Mouse (Mus musculus): ENCODE data around the gene Mast4. TPM values are rescaled to one million over a fixed set of nuclear protein-coding genes. Genes with fewer than 3 reads are reported as not detected.

Gene Mast4
- total and polyA plus RNA-seq, 2 experiments: 0.83 to 5.3 TPM

GRCm38 (mm10) chr13:102815158-102815557 lies 519.1 kb downstream of the Mast4 start:
- H3K9ac ChIP-seq (ENCODE audit: low read depth, low read length): no peak overlapping the region
- H3K4me3 ChIP-seq (ENCODE audit: insufficient read depth, low read depth, low read length): no peak overlapping the region
- no peak for DNase-seq (ENCODE audit: extremely low read depth, low read depth, low spot score)
- no peak overlapping the region for H3K27ac ChIP-seq (replicated peaks; ENCODE audit: insufficient read depth, low read depth, low read length)
- TF ChIP-seq CTCF (IDR thresholded peaks at IDR 0.05; ENCODE audit: low read depth, low read length) (no peak), POLR2A (IDR thresholded peaks at IDR 0.05; ENCODE audit: extremely low read depth, insufficient read depth, low read length) (no peak)
- H3K4me1 ChIP-seq (ENCODE audit: control insufficient read depth, insufficient read depth, low read length): no peaks in the 10 kb centered on the region
- H3K27me3 ChIP-seq (ENCODE audit: control insufficient read depth, insufficient read depth, low read length): no peaks in the 10 kb centered on the region
- WGBS: 99% methylated on average over 6 of the region's 6 CpGs
- no peaks in the 10 kb centered on the region for H3K36me3 ChIP-seq (ENCODE audit: control insufficient read depth, insufficient read depth, low read length)
- no peaks in the 10 kb centered on the region; the same call in 1 of the 2 replicates for H3K79me2 ChIP-seq (ENCODE audit: control insufficient read depth, insufficient read depth, low read length)

GRCm38 (mm10) chr13:102811129-102811832 lies 523.0 kb downstream of the Mast4 start:
- no peak for TF ChIP-seq POLR2A (IDR thresholded peaks at IDR 0.05; ENCODE audit: extremely low read depth, insufficient read depth, low read length)
- no peak for TF ChIP-seq CTCF (IDR thresholded peaks at IDR 0.05; ENCODE audit: low read depth, low read length)
- Histone ChIP-seq H3K27me3 (ENCODE audit: control insufficient read depth, insufficient read depth, low read length) (no peaks in the 10 kb centered on the region), H3K27ac (replicated peaks; ENCODE audit: insufficient read depth, low read depth, low read length) (no peak overlapping the region), H3K79me2 (ENCODE audit: control insufficient read depth, insufficient read depth, low read length) (no peaks in the 10 kb centered on the region), H3K9ac (ENCODE audit: low read depth, low read length) (no peak overlapping the region), H3K4me1 (ENCODE audit: control insufficient read depth, insufficient read depth, low read length) (no peaks in the 10 kb centered on the region), H3K4me3 (ENCODE audit: insufficient read depth, low read depth, low read length) (no peak overlapping the region), H3K36me3 (ENCODE audit: control insufficient read depth, insufficient read depth, low read length) (peaks cover 3% of the 10 kb centered on the region; the same call in 1 of the 2 replicates)
- 52% methylated on average over 15 of the region's 15 CpGs for WGBS
- no peak for DNase-seq (ENCODE audit: extremely low read depth, low read depth, low spot score)

DNA sequence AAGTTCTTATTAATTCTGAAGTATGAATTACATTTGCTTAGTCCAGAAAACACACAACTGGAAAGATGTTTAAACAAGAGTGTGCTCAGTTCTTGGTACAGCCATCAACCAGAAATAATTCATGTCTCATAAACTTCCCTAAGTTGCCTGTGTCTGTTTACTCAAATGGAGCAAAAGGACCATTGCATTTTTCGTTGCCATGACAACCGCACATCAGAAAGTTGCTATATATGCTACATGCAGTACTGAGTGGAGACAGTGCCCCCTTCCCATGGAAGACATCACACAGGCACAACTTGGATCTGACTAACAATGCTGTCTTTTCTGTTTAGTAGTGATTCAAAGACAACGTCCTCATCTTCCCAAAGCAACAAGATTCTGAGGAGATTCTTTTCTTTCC lies 527.6 kb downstream of the Mast4 start:
- no peak for TF ChIP-seq CTCF (IDR thresholded peaks at IDR 0.05; ENCODE audit: low read depth, low read length)
- no peak for TF ChIP-seq POLR2A (IDR thresholded peaks at IDR 0.05; ENCODE audit: extremely low read depth, insufficient read depth, low read length)
- peaks cover 5% of the 10 kb centered on the region; the same call in 1 of the 2 replicates for H3K36me3 ChIP-seq (ENCODE audit: control insufficient read depth, insufficient read depth, low read length)
- no peak overlapping the region for H3K9ac ChIP-seq (ENCODE audit: low read depth, low read length)
- no peaks in the 10 kb centered on the region for H3K27me3 ChIP-seq (ENCODE audit: control insufficient read depth, insufficient read depth, low read length)
- no peaks in the 10 kb centered on the region for H3K79me2 ChIP-seq (ENCODE audit: control insufficient read depth, insufficient read depth, low read length)
- H3K4me3 ChIP-seq (ENCODE audit: insufficient read depth, low read depth, low read length): no peak overlapping the region
- H3K27ac ChIP-seq (replicated peaks; ENCODE audit: insufficient read depth, low read depth, low read length): no peak overlapping the region
- no peak for DNase-seq (ENCODE audit: extremely low read depth, low read depth, low spot score)
- H3K4me1 ChIP-seq (ENCODE audit: control insufficient read depth, insufficient read depth, low read length): peaks cover 2% of the 10 kb centered on the region; the same call in 1 of the 2 replicates
- 92% methylated on average over 3 of the region's 3 CpGs for WGBS

DNA sequence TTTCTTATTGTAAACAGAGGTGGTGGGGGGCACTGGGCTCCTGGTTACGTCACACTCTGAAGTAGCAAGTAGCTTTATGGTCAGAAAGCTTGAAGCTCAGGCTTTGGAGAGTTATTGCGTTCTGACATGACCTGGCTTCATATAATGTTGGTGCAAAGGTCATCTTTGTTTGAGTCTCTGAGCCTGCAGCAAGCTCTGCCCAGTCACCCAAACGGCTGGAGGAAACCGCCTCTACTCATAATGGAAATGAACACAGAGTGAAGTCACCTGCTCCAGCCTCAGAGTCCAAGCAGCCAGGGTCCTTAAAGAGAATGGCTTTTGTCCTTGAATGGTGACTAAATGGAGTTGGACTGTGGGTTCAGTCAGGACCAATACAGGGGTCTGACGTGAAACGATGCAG lies 529.1 kb downstream of the Mast4 start:
- Histone ChIP-seq H3K27me3 (ENCODE audit: control insufficient read depth, insufficient read depth, low read length) (no peaks in the 10 kb centered on the region), H3K9ac (ENCODE audit: low read depth, low read length) (no peak overlapping the region), H3K4me1 (ENCODE audit: control insufficient read depth, insufficient read depth, low read length) (peaks cover 2% of the 10 kb centered on the region; the same call in 1 of the 2 replicates), H3K36me3 (ENCODE audit: control insufficient read depth, insufficient read depth, low read length) (peaks cover 5% of the 10 kb centered on the region; the same call in 1 of the 2 replicates), H3K79me2 (ENCODE audit: control insufficient read depth, insufficient read depth, low read length) (no peaks in the 10 kb centered on the region), H3K27ac (replicated peaks; ENCODE audit: insufficient read depth, low read depth, low read length) (no peak overlapping the region), H3K4me3 (ENCODE audit: insufficient read depth, low read depth, low read length) (no peak overlapping the region)
- no peak for TF ChIP-seq CTCF (IDR thresholded peaks at IDR 0.05; ENCODE audit: low read depth, low read length)
- TF ChIP-seq POLR2A (IDR thresholded peaks at IDR 0.05; ENCODE audit: extremely low read depth, insufficient read depth, low read length): no peak
- DNase-seq (ENCODE audit: extremely low read depth, low read depth, low spot score): peak; percentile 6
- 66% methylated on average over 6 of the region's 6 CpGs for WGBS

- Histone ChIP-seq H3K4me3 (ENCODE audit: insufficient read depth, low read depth, low read length) (no peak overlapping the region), H3K27me3 (ENCODE audit: control insufficient read depth, insufficient read depth, low read length) (no peaks in the 10 kb centered on the region), H3K36me3 (ENCODE audit: control insufficient read depth, insufficient read depth, low read length) (peaks cover 2% of the 10 kb centered on the region), H3K27ac (replicated peaks; ENCODE audit: insufficient read depth, low read depth, low read length) (no peak overlapping the region), H3K4me1 (ENCODE audit: control insufficient read depth, insufficient read depth, low read length) (peaks cover 2% of the 10 kb centered on the region; the same call in 1 of the 2 replicates), H3K79me2 (ENCODE audit: control insufficient read depth, insufficient read depth, low read length) (no peaks in the 10 kb centered on the region), H3K9ac (ENCODE audit: low read depth, low read length) (no peak overlapping the region)
- no peak for DNase-seq (ENCODE audit: extremely low read depth, low read depth, low spot score)
- TF ChIP-seq POLR2A (IDR thresholded peaks at IDR 0.05; ENCODE audit: extremely low read depth, insufficient read depth, low read length): no peak
- 96% methylated on average over 9 of the region's 9 CpGs for WGBS
These were observed 531.1 kb downstream of the Mast4 start for GRCm38 (mm10) chr13:102803206-102803605.

GRCm38 (mm10) chr13:102792157-102792556 lies 542.1 kb downstream of the Mast4 start:
- TF ChIP-seq POLR2A (IDR thresholded peaks at IDR 0.05; ENCODE audit: extremely low read depth, insufficient read depth, low read length) (no peak), CTCF (IDR thresholded peaks at IDR 0.05; ENCODE audit: low read depth, low read length) (no peak)
- no peaks in the 10 kb centered on the region for H3K4me1 ChIP-seq (ENCODE audit: control insufficient read depth, insufficient read depth, low read length)
- DNase-seq (ENCODE audit: extremely low read depth, low read depth, low spot score): no peak
- no peaks in the 10 kb centered on the region for H3K79me2 ChIP-seq (ENCODE audit: control insufficient read depth, insufficient read depth, low read length)
- no peak overlapping the region for H3K4me3 ChIP-seq (ENCODE audit: insufficient read depth, low read depth, low read length)
- H3K27ac ChIP-seq (replicated peaks; ENCODE audit: insufficient read depth, low read depth, low read length): no peak overlapping the region
- H3K27me3 ChIP-seq (ENCODE audit: control insufficient read depth, insufficient read depth, low read length): no peaks in the 10 kb centered on the region
- WGBS: 94% methylated on average over 3 of the region's 3 CpGs
- H3K36me3 ChIP-seq (ENCODE audit: control insufficient read depth, insufficient read depth, low read length): peaks cover 30% of the 10 kb centered on the region
- H3K9ac ChIP-seq (ENCODE audit: low read depth, low read length): no peak overlapping the region
